Mouse (Mus musculus): ENCODE measurements at regions not wholly inside any gene's neighbourhood (a gene's known extent, or its start where the extent isn't known, plus 50 kb on each side); places are given as distances from the start of the nearest gene placed in this dataset.

DNA sequence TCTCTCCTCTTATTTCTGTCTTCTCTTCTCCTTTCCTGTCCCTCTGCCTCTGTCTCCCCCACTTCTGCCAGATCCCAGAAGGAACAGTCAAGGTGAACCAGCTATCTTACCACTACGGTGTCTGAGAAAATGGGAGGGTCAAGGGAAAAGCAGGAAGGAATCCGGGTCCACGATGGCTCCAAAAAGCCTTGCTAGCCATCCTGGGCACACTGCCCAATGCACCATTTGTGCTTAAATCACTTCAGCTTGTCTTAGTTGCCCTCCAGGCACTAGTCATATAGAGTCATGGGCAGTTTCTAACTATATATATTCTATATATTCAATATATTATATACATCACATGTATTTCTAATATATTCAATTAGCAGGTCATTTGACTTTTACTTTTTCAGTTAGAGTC, 333.1 kb downstream of the En1 start:
- H3K9ac ChIP-seq = no peak overlapping the region
- H3K27me3 ChIP-seq (replicated peaks) = no peaks in the 10 kb centered on the region
- H3K4me1 ChIP-seq (replicated peaks) = no peaks in the 10 kb centered on the region
- no peak overlapping the region for H3K4me3 ChIP-seq (replicated peaks)
- H3K9me3 ChIP-seq = no peaks in the 10 kb centered on the region
- no peak overlapping the region for H3K27ac ChIP-seq
- ATAC-seq = no peak
- 84% methylated on average over 3 of the region's 3 CpGs for WGBS
- H3K4me2 ChIP-seq (replicated peaks) = no peak overlapping the region
- no peaks in the 10 kb centered on the region for H3K36me3 ChIP-seq

DNA sequence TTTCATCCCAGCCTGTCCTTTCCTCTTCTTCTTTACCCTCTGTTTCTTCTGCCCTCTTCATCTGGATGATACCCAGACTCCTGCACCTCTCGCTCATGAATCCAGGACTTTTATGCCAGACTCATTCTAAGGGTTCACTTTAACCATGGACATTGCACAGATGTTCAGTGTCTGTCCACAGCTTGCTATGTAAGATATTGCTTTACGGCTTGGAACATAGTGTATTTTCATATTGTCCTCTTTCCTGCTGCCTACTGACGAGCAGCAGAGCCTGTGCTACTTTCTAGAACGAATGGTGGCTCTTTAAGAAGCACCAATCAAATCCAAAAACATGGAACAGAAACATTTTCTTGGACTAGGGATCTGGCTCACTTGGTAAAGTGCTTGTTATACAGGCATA, 341.5 kb downstream of the En1 start:
- Histone ChIP-seq H3K4me3 (replicated peaks) (no peak overlapping the region), H3K4me2 (replicated peaks) (no peak overlapping the region), H3K36me3 (no peaks in the 10 kb centered on the region), H3K4me1 (replicated peaks) (no peaks in the 10 kb centered on the region), H3K9ac (no peak overlapping the region), H3K27me3 (replicated peaks) (no peaks in the 10 kb centered on the region), H3K9me3 (no peaks in the 10 kb centered on the region), H3K27ac (no peak overlapping the region)
- 57% methylated on average over 4 of the region's 4 CpGs for WGBS
- ATAC-seq = no peak

GRCm38 (mm10) chr1:120946349-120946748, 344.1 kb downstream of the En1 start:
- H3K27me3 ChIP-seq (replicated peaks) = no peaks in the 10 kb centered on the region
- no peaks in the 10 kb centered on the region for H3K4me1 ChIP-seq (replicated peaks)
- 88% methylated on average over 4 of the region's 4 CpGs for WGBS
- no peak overlapping the region for H3K4me2 ChIP-seq (replicated peaks)
- no peak for ATAC-seq
- no peaks in the 10 kb centered on the region for H3K9me3 ChIP-seq
- H3K27ac ChIP-seq = no peak overlapping the region
- H3K4me3 ChIP-seq (replicated peaks) = no peak overlapping the region
- H3K9ac ChIP-seq = no peak overlapping the region
- H3K36me3 ChIP-seq = no peaks in the 10 kb centered on the region

DNA sequence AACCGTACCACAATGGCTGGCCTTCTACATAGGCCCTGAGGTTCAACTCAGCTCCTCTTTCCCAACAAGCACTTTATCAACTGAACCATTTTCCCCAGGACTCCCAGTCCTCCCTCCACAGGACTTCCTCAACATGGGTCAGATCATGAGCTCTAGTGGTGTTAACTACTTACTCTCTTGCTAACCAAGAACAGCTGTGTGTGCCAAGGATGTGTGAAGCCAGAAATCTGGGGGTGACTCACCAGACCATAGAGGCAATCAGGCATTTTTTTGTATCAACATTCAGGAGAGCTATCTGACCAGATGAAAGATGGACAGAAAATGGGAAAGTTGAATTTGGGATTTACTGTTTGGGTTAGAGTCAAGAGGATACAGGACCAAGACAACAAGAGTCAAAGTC, 359.0 kb downstream of the En1 start:
- H3K4me3 ChIP-seq (replicated peaks) = no peak overlapping the region
- no peak for ATAC-seq
- WGBS = 76% methylated on average over 1 of the region's 1 CpGs

DNA sequence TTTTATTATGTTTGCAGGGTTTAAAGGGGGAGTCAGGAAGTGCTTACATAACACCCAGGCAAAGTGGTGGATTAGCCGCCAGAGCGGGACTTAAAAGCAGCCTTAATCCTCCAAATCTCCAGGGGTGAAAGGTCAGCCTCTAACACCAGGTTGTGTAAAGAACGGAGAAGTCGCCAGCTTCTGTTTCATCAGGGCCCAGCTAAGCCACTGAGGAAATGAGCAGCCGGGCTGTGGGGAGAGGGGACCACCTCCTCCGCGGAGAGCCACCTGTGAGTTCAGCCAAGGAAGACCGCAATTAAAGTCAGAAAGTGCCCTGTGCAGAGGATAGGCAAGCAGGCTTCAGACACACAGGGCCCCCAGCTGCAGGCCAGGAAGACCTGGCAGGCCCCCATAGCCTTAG, 359.8 kb downstream of the En1 start:
- Histone ChIP-seq H3K4me1 (replicated peaks) (no peaks in the 10 kb centered on the region), H3K36me3 (no peaks in the 10 kb centered on the region), H3K9ac (no peak overlapping the region), H3K4me2 (replicated peaks) (no peak overlapping the region), H3K27me3 (replicated peaks) (no peaks in the 10 kb centered on the region), H3K27ac (no peak overlapping the region), H3K4me3 (replicated peaks) (no peak overlapping the region), H3K9me3 (no peaks in the 10 kb centered on the region)
- ATAC-seq = no peak
- WGBS = 11% methylated on average over 8 of the region's 8 CpGs

More for the DNA sequence above, 359.0 kb downstream of the En1 start:
- no peaks in the 10 kb centered on the region for H3K36me3 ChIP-seq
- H3K4me2 ChIP-seq (replicated peaks) = no peak overlapping the region
- H3K9me3 ChIP-seq = no peaks in the 10 kb centered on the region
- no peak overlapping the region for H3K27ac ChIP-seq
- H3K4me1 ChIP-seq (replicated peaks) = no peaks in the 10 kb centered on the region
- H3K9ac ChIP-seq = no peak overlapping the region
- H3K27me3 ChIP-seq (replicated peaks) = no peaks in the 10 kb centered on the region

GRCm38 (mm10) chr1:120963477-120964178, 361.4 kb downstream of the En1 start:
- Histone ChIP-seq H3K36me3 (no peaks in the 10 kb centered on the region), H3K9ac (0 out of 2 replicates have a peak overlapping the region, but pooled peaks have one; percentile 5), H3K4me3 (replicated peaks) (peak overlapping the region; percentile 17; the same call in 1 of the 2 replicates), H3K4me1 (replicated peaks) (no peaks in the 10 kb centered on the region), H3K4me2 (replicated peaks) (peak overlapping the region; percentile 49), H3K9me3 (no peaks in the 10 kb centered on the region), H3K27me3 (replicated peaks) (no peaks in the 10 kb centered on the region), H3K27ac (no peak overlapping the region)
- 28% methylated on average over 14 of the region's 14 CpGs for WGBS
- ATAC-seq = peak; percentile 73

GRCm38 (mm10) chr1:120964179-120964517, 361.9 kb downstream of the En1 start:
- no peaks in the 10 kb centered on the region for H3K9me3 ChIP-seq
- WGBS = 45% methylated on average over 17 of the region's 17 CpGs
- H3K36me3 ChIP-seq = no peaks in the 10 kb centered on the region
- no peak overlapping the region for H3K27ac ChIP-seq
- 0 out of 2 replicates have a peak overlapping the region, but pooled peaks have one; percentile 5 for H3K9ac ChIP-seq
- no peak; the same call in 1 of the 2 replicates for ATAC-seq
- H3K4me3 ChIP-seq (replicated peaks) = peak overlapping the region; percentile 17; the same call in 1 of the 2 replicates
- H3K4me1 ChIP-seq (replicated peaks) = no peaks in the 10 kb centered on the region
- peak overlapping the region; percentile 49 for H3K4me2 ChIP-seq (replicated peaks)
- H3K27me3 ChIP-seq (replicated peaks) = no peaks in the 10 kb centered on the region

- Histone ChIP-seq H3K27me3 (replicated peaks) (no peaks in the 10 kb centered on the region), H3K36me3 (no peaks in the 10 kb centered on the region), H3K4me2 (replicated peaks) (no peak overlapping the region), H3K9ac (no peak overlapping the region), H3K4me1 (replicated peaks) (no peaks in the 10 kb centered on the region), H3K9me3 (no peaks in the 10 kb centered on the region), H3K27ac (no peak overlapping the region), H3K4me3 (replicated peaks) (no peak overlapping the region)
- no peak for ATAC-seq
- WGBS = 62% methylated on average over 3 of the region's 3 CpGs
Measured at GRCm38 (mm10) chr1:120966132-120966531, 363.9 kb downstream of the En1 start.

DNA sequence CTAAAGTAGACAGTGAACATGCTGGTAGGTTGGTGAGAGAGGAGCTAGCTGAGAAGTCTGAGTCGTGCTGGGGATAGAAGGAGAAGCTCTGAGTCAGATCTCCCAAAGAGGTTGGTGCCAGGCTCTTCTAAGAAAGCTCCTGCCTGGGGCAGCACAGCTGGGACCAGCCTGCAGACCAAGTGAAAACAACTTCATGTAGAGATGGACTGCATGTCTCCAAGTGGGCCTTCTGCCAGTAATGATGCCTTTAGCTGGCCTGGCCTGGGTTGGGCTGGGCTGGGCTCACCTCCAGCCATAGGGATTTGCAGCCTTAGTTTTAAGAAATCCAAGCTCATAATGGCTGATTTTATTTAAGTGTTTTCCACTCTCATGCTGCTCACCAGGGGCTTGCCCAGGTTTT, 357.7 kb downstream of the Insig2 start:
- Histone ChIP-seq H3K27me3 (replicated peaks) (no peaks in the 10 kb centered on the region), H3K9me3 (no peaks in the 10 kb centered on the region), H3K36me3 (no peaks in the 10 kb centered on the region), H3K27ac (no peak overlapping the region), H3K4me2 (replicated peaks) (no peak overlapping the region), H3K4me1 (replicated peaks) (no peaks in the 10 kb centered on the region), H3K9ac (no peak overlapping the region), H3K4me3 (replicated peaks) (no peak overlapping the region)
- no peak for ATAC-seq
- 81% methylated on average over 1 of the region's 1 CpGs for WGBS

DNA sequence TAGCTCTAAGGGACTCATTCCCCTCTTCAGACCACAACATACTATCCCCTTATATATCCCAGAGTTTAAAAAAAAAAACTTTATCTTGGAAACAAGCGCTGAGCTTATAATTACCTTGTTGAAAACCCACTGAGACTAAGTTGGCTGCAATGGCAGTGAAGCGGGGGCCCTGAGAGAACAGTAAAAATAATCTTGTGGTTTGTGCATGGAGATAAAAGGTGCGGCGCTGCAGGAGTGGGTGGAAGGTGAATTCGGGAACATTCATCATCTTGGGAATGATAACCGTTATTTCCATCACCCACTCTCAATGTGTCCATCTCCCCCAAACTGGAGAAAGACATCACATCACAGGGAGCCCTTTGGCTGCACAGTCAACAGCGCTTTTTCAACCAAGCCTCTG, 327.9 kb downstream of the Insig2 start:
- 87% methylated on average over 7 of the region's 7 CpGs for WGBS
- Histone ChIP-seq H3K9ac (no peak overlapping the region), H3K9me3 (no peaks in the 10 kb centered on the region), H3K27me3 (replicated peaks) (no peaks in the 10 kb centered on the region), H3K4me3 (replicated peaks) (no peak overlapping the region), H3K4me2 (replicated peaks) (no peak overlapping the region), H3K27ac (no peak overlapping the region), H3K4me1 (replicated peaks) (no peaks in the 10 kb centered on the region), H3K36me3 (no peaks in the 10 kb centered on the region)
- no peak for ATAC-seq

- ATAC-seq = no peak
- Histone ChIP-seq H3K4me3 (replicated peaks) (no peak overlapping the region), H3K9ac (no peak overlapping the region), H3K27ac (no peak overlapping the region), H3K36me3 (no peaks in the 10 kb centered on the region), H3K4me2 (replicated peaks) (no peak overlapping the region), H3K9me3 (no peaks in the 10 kb centered on the region), H3K4me1 (replicated peaks) (no peaks in the 10 kb centered on the region), H3K27me3 (replicated peaks) (no peaks in the 10 kb centered on the region)
- WGBS = 14% methylated on average over 3 of the region's 3 CpGs
Measured at GRCm38 (mm10) chr1:121005198-121005597, 327.2 kb downstream of the Insig2 start.

GRCm38 (mm10) chr1:121012126-121012525, 320.3 kb downstream of the Insig2 start:
- H3K4me3 ChIP-seq (replicated peaks) = no peak overlapping the region
- no peak overlapping the region for H3K27ac ChIP-seq
- no peaks in the 10 kb centered on the region for H3K27me3 ChIP-seq (replicated peaks)
- no peaks in the 10 kb centered on the region for H3K9me3 ChIP-seq
- no peaks in the 10 kb centered on the region for H3K36me3 ChIP-seq
- no peak overlapping the region for H3K9ac ChIP-seq
- no peak for ATAC-seq
- H3K4me1 ChIP-seq (replicated peaks) = no peaks in the 10 kb centered on the region
- no peak overlapping the region for H3K4me2 ChIP-seq (replicated peaks)

DNA sequence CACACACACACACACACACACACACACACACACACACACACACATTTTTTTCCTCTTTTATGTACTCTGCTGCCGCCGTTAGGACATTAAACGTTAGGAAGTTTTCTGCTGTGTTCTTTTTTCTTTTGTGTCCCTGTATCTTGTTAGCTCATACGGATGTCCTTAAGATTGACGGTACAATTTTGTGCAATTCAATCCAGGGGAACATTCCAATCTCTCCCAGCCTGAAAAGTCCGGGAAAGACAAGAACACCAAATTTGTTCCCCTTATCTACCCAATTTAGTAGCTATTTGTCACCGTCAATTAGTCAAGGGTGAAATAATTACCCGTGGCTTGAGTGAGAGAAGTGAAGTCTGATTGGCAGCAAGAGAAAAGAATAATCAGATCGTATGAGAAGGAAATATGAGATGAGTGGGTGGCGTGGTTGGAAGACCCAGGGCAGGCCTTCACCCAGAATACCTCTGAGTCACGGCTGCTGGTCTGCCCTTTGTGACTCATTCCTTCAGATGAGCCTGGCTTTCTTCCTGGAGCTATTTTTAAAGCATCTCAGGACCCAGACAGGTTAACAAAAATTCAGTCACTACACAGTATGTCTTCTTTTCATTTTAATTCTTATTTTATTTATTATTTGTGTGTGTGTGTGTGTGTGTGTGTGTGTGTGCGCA, 318.4 kb downstream of the Insig2 start:
- Histone ChIP-seq H3K4me3 (replicated peaks) (no peak overlapping the region), H3K9ac (no peak overlapping the region), H3K9me3 (no peaks in the 10 kb centered on the region), H3K27me3 (replicated peaks) (no peaks in the 10 kb centered on the region), H3K4me2 (replicated peaks) (no peak overlapping the region), H3K36me3 (no peaks in the 10 kb centered on the region), H3K27ac (no peak overlapping the region), H3K4me1 (replicated peaks) (no peaks in the 10 kb centered on the region)
- 53% methylated on average over 12 of the region's 12 CpGs for WGBS
- no peak for ATAC-seq
